Mouse (Mus musculus) lung, postnatal 25 days (tissue): ENCODE results near the gene Abcd3.

ENCODE experiments used
- DNase-seq: peaks from one replicate; pipeline ENCODE4 v3.0.0; 2022; ENCODE audit warnings: low spot score

Gene Abcd3

GRCm38 (mm10) chr3:121712222-121712621, 102.9 kb downstream of the Abcd3 start:
- no peak for DNase-seq

DNA sequence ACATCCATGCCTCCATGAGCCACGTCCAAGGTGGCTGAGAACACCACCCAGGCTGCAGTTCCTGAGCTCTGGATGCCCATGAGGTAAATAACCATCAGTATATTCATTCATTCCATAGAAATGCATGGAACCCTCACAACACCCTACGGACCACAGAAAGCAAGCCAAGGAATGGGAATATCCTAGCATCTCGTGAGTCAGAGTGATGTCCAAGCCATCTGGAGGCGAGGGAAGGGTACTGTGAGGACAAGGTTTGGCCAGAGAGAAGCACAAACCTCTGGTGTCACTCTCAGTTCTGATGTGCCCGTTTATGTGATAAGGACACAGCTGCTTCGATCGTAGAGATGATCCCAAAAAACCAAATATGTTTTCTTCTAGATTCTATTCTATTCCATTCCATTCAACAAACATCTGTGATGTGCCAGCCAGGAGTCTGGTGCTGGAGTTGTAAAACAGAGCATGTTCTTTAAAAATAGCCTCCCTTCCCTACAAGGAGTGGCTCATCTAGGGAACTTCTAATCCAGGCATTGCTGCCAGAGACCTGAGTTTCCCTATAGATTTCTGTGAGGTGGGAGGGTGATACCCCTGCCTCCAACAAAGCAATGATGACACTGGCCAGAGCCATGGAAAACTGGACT, 104.1 kb downstream of the Abcd3 start:
- DNase-seq, result no peak
